Mouse (Mus musculus) kidney, postnatal 36 days (tissue): ENCODE results near the gene Avpi1.

Source experiments
- DNase-seq, 2 experiments: peaks; one replicate each; pipeline ENCODE4 v3.0.0; 2021 to 2022; ENCODE audit warnings: mixed read lengths in 2 of 2

The Avpi1 gene

DNA sequence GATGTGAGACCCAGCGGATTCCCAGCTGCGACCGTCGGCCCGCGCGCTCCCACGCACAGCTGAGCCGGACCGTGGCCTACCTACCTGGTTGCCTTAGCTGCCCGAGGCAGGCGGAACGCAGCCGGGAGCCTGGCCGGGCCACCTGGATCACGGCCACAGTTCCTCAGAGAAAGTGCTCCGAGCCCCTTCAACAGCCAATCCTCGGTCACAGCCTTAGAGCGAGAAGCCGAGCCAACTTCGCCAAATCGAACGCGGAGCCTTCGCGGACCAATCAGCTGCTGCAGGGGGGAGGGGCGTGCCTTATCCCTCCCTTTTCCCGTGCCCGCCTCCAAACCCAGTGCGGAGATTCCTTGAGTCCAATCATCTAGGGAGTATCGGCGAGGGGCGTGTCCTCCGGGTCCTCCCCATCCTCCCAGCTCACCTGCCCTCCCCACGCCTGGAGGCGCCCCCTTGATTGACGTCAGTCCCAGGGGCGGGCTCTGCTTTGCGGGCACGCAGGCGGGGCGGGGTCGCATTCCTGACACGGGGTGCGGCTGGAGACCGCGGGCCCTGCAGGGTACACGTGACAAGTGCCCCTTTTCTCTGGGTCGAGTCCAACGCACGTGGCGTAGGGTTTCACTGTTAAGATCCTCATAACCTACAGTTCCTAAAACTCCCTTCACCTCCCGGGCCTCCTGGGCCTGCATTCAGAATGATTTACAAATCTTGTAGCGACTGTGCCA is at the start of gene Avpi1:
Gene Avpi1 (minus strand): TSS at position 273 of the 722 bp plus-strand sequence.
- DNase-seq, result peak; percentile 99 to 100

- no peak for DNase-seq
Measured at GRCm38 (mm10) chr19:42177461-42177860, 48.6 kb upstream of the Avpi1 start.

DNA sequence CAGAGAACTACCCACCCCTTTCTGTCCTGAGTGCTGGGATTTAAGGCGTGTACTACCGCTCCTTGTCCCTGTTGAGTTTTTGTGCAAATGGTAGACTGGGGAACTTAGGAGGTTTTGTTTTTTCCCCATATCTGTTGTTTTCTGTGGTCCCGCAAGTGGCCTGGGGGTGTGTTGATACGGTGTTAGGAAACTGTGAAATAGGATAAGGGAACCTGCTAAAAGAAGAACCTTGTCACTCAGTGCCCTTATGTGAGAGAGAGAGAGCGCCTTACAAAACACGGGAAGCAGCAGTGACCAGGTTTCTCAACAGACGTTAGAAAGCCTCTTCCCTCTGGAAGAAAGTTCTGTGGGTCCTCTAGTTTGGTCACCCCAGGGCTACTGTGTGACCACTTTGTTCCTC is 48.0 kb upstream of the Avpi1 start:
- no peak for DNase-seq

DNA sequence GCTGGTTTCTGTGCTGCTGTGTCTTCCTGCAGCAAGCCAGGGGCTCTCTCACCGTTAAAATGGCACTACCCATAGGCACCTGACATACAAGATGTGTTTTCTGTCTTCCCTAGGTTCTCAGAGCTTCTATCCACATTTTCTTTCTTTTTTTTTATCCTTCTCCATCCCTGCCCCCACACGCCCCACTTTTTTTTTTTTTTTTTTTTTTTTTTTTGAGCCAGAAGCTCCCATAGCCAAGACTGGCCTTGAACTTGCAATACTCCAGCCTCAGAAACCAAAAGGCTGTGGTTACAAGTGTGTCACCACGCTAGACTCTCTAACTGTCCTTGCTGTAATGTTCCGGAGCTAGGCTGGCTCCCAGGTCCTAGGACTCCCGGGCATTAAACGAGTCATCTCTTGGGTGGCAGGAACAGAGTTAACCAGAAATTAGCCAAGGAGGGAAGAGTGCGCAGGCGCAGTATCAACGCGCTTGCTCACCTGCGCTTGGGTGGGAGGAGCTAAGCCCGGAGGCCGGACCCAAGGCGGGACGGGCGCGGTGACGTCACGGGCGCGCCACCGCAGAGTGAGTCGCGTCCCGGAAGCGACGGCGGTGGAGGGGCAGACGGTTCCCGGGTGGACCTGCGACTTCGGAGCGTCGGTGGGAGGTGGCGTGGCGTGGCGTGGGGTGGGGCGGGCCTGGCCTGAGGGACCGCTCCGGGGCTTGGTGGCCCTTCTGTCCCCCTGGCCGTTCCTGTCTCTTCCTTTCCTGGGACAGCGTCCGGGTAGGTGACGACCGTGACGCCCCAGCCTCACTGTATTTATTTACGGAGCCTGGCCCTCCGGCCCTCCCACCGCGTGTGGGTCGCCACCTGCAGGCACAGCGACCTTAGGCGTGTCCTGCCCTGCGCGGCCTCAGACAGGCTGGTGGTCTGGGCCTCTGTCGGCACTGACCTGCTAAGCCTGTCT is 41.4 kb upstream of the Avpi1 start:
- peak; percentile 96 to 98 for DNase-seq

GRCm38 (mm10) chr19:42169322-42169975 is 40.6 kb upstream of the Avpi1 start:
- peak in 1 of 2 experiments; percentile 44 for DNase-seq

- DNase-seq, result no peak
Measured at GRCm38 (mm10) chr19:42167489-42167888, 38.6 kb upstream of the Avpi1 start.

GRCm38 (mm10) chr19:42166766-42167165 is 37.9 kb upstream of the Avpi1 start:
- DNase-seq, result peak in 1 of 2 experiments; percentile 13

DNA sequence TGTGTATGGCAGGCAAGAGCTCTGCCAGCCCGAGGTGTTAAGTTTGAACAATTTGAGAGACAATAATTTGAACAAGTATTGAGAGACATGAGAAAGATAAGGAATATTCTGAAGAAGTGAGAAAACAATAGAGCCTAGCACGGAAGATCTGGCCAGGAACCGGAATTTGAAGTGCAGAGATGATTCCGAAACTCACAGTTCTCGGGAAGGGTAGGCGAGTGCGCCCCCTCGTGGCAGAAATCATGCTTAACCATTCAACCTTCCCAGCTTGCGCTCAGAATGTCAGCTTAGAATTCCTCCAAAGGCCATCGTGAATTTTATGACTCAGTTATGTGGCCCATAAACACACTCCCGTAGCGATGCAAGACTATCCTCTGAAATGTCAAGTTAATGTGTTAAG is 37.3 kb upstream of the Avpi1 start:
- peak; percentile 86 to 96 for DNase-seq

- DNase-seq, result no peak
Measured at GRCm38 (mm10) chr19:42164188-42164587, 35.3 kb upstream of the Avpi1 start.

DNA sequence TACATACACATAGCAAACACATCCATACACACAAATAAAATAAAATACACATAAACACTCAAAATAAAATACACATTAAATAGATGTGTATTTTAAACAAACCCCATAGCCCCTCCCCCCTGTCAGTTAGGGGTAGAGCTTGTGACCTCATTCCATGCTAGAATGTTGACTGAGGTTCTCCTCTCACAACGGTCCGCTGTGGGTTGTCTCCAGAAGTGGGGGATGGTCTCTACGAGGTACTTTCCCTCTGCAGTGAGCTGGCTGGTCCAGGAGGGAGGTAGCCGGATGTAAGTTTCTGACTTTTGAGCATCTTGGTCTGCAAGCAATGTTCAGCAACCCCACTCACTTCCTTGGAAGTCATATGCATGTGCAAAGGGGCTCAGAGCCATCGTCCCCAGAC is 34.9 kb upstream of the Avpi1 start, which contains the start of gene Zfyve27:
Gene Zfyve27 (plus strand): TSS at position 188 of the 400 bp plus-strand sequence.
- DNase-seq, result no peak

DNA sequence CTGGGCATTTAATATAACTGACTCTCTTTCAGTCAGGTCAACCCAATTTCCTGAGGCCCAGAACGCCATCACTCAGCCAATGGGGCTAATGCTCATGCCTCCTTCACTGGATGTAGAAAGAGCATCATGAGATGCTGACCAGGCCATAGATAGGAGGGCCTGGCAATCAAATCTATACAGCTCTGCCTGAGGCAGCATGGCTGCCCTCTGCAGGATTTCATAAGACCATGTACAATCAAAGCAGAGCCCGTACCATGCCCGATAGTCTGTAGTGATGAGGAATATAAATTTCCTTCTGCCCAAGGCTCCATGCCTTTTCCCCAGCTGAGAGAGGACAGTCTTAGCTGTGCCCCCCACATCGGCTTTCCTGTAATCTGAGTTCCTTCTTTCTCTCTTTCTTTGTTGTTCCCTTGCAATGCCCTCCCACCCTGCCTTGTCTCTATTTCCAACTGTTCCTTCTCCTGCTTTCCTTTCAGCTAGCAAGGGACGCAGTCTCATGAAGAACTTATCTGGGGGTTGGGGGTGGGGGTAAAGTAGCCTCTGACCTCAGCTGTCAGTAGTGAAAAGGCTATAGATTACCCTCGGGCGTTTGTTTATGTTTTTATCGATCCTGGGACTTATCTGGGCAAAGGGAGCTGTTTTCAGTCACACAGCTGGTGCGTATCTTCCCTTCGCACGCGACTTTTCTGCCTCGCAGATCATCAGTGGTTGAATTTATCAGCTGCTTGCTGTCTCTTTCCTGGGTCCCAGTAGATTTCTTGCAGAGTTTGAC is 29.6 kb upstream of the Avpi1 start:
- no peak for DNase-seq

GRCm38 (mm10) chr19:42157493-42158237 is 28.8 kb upstream of the Avpi1 start:
- DNase-seq, result no peak

- DNase-seq, result peak; percentile 90 to 93
Measured at GRCm38 (mm10) chr19:42151990-42152389, 23.1 kb upstream of the Avpi1 start.

- DNase-seq, result no peak
Measured at GRCm38 (mm10) chr19:42148569-42148860, 19.7 kb upstream of the Avpi1 start.

DNA sequence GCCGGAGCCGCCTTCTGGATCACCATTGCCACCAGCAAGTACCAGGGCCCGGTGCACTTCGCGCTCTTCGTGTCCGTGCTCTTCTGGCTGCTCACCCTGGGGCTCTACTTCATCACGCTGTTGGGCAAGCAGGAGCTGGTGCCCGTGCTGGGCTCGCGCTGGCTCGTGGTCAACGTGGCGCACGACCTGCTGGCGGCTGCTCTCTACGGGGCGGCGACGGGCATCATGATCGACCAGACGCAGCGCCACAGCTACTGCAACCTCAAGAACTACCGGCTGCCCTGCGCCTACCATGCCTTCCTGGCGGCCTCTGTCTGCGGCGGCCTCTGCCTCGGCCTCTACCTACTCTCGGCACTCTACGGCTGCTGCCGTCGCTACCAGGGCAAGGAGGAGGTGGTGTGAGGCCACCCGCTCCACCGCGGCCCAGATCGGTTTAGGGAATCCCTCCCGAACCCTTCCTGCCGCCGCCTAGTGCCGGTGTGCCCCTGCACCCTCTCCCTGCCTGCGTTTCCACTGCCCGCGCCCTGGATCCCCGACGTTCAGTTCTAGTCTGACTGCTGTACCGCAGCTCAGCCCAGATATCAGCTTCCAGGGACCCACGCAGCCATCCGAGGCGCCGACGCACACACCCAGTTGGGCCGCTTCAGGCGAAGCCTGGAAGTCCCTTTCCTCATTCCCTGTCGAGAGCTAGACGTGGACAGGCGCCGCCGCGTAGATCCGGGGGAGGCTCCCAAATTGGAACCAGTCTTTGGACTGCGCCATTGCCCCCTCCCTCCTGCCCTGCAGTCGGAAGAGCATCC is 19.1 kb upstream of the Avpi1 start:
- DNase-seq, result peak; percentile 62 to 75

- peak; percentile 83 for DNase-seq
Measured at GRCm38 (mm10) chr19:42147170-42147768, 18.4 kb upstream of the Avpi1 start, which contains the start of gene Marveld1. TSS of gene Marveld1 (plus strand) at chr19:42147400.

- peak; percentile 26 to 54 for DNase-seq
Measured at GRCm38 (mm10) chr19:42146276-42147010, 17.6 kb upstream of the Avpi1 start.

DNA sequence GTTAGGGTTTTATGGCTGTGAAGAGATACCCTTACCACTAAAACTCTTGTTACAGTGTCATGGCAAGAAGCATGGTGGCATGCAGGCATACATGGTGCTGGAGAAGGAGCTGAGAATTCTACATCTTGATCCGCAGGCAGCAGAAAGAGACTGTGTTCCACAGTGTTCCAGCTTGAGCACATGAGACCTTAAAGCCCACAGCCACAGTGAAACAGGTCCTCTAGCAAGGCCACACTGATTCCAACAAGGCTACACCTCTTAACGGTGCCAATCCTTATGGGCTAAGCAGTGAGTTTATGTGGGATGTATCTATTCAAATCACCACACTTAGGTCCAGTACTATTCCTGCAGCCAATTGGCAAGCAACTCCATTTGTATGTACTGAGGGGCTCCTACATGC is 16.9 kb upstream of the Avpi1 start:
- DNase-seq, result no peak

DNA sequence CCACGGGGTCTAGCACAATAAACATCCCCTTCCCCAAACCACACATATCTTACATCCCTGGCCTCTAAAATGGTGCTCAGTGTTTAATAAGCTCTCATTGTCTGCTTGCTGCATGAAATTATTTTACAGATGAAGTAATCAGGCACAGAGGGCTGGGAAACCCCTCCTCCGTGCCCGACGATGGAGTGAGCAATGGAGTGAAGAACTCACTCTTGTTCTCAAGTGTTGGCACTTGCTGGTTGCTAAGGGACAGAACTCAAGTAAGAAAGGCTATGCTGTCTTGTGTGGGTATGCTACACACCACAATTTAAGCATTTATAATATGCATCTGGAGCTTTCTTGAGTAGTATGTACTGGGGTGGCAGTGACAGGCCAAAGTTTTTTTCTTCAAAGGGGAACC is 16.4 kb upstream of the Avpi1 start:
- no peak for DNase-seq
